Mouse (Mus musculus): ENCODE measurements around the gene Tirap. TPM values are rescaled to one million over a fixed set of nuclear protein-coding genes. Genes with fewer than 3 reads are reported as not detected.

Gene Tirap
- polyA plus RNA-seq (2016; fragmentation: Nextera tagmentation; extraction: Ambion mirVana), result 11.7 and 11.9 TPM in 2 replicates

DNA sequence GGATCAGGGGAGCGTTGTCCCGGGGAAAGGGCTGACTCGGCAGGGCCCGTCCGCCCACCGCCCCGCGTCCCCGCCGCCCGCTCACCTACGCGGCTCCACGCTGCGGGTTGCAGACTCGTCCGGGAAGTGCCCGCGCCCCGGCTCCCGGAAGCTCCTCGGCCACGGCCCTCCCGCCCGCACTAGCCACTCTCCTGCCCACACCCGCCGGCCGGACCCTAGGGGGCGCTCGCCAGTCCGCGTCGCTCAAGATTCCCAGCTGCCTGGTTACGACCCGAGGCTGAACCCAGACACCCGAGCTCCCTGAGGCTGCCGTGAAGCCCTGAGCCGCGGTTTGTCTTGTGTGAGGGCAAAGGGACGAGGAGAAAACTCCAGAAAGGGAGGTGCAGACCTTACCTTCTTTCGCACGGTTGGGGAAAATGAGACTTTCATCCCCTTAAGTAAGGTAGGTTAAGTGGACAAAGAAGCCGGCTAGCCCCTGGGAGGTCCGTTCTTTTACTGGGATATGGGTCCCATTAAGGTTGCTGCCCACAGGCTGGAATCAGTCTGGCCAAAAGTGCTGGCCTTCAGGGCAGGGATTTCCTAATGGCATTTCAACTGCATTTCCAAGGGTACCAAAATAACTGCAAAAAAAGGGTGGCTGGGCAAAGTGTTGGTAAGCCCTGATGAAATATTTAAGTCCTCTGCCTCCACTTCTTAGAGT, at the start of gene Tirap, which contains the start of gene Srpr:
Gene Tirap (minus strand): TSS at position 520 of the 700 bp plus-strand sequence.
Gene Srpr (plus strand): TSS at position 404 of the 700 bp plus-strand sequence.
- Histone ChIP-seq H3K27me3 (no peaks in the 10 kb centered on the region), H3K9me3 (no peaks in the 10 kb centered on the region), H3K4me2 (peak within 1 kb of the TSS; percentile 76), H3K4me3 (replicated peaks) (peak within 1 kb of the TSS; percentile 60), H3K36me3 (replicated peaks) (peaks cover 9% of the 10 kb centered on the region), H3K9ac (peak within 1 kb of the TSS; percentile 71), H3K4me1 (peaks cover 21% of the 10 kb centered on the region), H3K27ac (0 out of 2 replicates have a peak within 1 kb of the TSS, but pooled peaks have one; percentile 43)
- peak; percentile 94 for ATAC-seq (ENCODE audit: low FRiP score)
- under 1% methylated on average over 43 of the region's 44 CpGs for WGBS

DNA sequence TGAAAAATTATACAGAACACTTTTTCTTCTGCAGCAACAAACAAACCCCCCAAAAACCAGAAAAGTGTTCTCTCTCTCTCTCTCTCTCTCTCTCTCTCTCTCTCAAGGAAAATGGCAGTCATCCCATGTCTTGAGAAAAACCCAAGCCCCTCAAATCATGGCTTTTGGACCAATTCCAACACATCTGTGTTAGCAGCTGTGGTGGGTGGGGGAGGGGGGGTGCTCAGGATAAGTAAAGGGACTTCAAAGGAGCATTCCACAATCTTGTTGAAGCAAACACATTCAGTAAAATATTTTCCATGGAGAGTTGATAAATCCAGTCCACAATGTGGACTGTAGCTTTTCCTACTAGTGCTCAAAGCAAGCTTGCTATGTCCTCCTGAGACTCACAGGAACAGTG, 49.4 kb upstream of the Tirap start:
- Histone ChIP-seq H3K4me1 (no peaks in the 10 kb centered on the region), H3K9me3 (no peaks in the 10 kb centered on the region), H3K27ac (no peak overlapping the region), H3K4me3 (replicated peaks) (no peak overlapping the region), H3K27me3 (no peaks in the 10 kb centered on the region), H3K36me3 (replicated peaks) (0 out of 2 replicates have a peak, but pooled peaks cover 3% of the 10 kb centered on the region), H3K9ac (no peak overlapping the region), H3K4me2 (no peak overlapping the region)
- no peak for ATAC-seq (ENCODE audit: low FRiP score)

DNA sequence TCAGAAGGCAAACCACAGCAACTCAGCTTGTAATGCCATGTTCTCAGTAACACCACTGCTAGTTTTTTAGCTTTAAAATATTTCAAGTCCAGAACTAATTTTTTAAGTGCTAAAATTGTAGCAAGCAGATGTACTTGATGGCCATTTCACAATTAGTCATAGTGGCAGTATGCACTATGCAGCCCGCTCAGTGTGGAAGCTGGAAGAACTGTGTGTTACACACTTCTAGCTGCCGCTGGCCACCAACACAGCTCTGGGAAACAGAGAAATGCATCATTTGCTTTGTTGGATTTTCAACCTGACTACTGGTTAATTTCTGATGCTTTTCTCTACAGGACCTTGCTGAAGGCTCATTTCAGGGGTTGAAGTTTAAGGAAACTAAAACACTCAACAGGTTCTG, 47.3 kb upstream of the Tirap start:
- H3K36me3 ChIP-seq (replicated peaks), result peaks cover 4% of the 10 kb centered on the region; the same call in 1 of the 2 replicates
- no peaks in the 10 kb centered on the region for H3K4me1 ChIP-seq
- no peak overlapping the region for H3K9ac ChIP-seq
- H3K27ac ChIP-seq, result no peak overlapping the region
- no peak overlapping the region for H3K4me2 ChIP-seq
- no peaks in the 10 kb centered on the region for H3K27me3 ChIP-seq
- H3K9me3 ChIP-seq, result no peaks in the 10 kb centered on the region
- H3K4me3 ChIP-seq (replicated peaks), result no peak overlapping the region
- WGBS, result over 99% methylated on average over 2 of the region's 2 CpGs
- no peak for ATAC-seq (ENCODE audit: low FRiP score)

DNA sequence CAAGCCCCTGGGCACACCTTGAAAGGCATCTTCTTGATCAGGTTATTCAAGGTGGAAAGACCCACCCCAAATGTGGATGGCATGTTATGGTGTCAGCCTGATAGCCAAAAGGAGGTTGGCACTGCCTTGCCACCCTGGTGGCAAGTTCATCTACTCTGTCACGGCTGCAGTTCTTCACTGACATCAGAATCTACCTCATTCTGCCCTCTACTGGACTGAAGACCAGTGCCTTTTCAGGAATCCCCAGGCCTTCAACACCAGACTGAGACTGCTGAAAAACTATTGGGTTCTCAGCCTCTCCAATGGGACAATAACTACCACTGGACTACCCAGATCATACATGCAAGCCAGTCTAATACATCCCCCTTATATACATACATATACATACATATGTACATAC, 39.6 kb upstream of the Tirap start:
- H3K4me1 ChIP-seq, result no peaks in the 10 kb centered on the region
- H3K9me3 ChIP-seq, result no peaks in the 10 kb centered on the region
- 83% methylated on average over 1 of the region's 1 CpGs for WGBS
- no peak overlapping the region for H3K27ac ChIP-seq
- H3K36me3 ChIP-seq (replicated peaks), result peaks cover 10% of the 10 kb centered on the region
- no peaks in the 10 kb centered on the region for H3K27me3 ChIP-seq
- ATAC-seq (ENCODE audit: low FRiP score), result no peak
- H3K4me3 ChIP-seq (replicated peaks), result no peak overlapping the region
- H3K4me2 ChIP-seq, result no peak overlapping the region
- no peak overlapping the region for H3K9ac ChIP-seq

DNA sequence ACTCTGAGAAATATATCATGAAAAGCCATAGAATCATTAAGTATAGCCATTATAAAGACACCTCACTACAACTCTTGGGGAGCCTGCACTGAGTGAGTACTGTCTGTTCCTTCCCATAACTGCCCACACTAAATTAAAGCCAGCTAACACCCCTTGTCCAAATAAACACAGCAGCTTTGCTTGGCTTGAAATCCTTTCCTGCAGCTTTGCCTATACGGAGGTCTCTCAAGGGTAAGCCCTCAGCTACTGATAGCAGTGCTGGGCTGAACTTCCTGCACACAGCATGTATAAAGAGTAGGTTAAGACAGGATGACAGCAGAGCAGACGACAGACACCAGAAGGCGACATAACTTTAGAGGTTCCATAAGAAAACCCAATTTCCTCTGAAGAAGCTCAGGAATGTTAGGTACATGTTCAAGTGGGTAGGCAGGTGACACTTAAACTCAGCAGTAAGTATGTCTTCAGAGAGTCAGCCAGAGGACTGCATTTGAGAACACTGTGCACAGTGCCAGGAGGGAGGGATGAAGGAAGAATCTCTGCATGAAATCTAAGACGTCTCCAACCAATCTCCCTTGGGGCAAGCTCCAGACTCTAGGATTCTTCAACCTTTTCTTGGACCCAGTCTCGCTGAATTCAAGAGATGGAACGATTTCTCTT, 39.0 kb upstream of the Tirap start:
- H3K27ac ChIP-seq, result no peak overlapping the region
- H3K4me1 ChIP-seq, result no peaks in the 10 kb centered on the region
- H3K4me3 ChIP-seq (replicated peaks), result no peak overlapping the region
- 92% methylated on average over 6 of the region's 6 CpGs for WGBS
- ATAC-seq (ENCODE audit: low FRiP score), result no peak
- peaks cover 14% of the 10 kb centered on the region for H3K36me3 ChIP-seq (replicated peaks)
- H3K27me3 ChIP-seq, result no peaks in the 10 kb centered on the region
- H3K9ac ChIP-seq, result no peak overlapping the region
- H3K9me3 ChIP-seq, result no peaks in the 10 kb centered on the region
- H3K4me2 ChIP-seq, result no peak overlapping the region

DNA sequence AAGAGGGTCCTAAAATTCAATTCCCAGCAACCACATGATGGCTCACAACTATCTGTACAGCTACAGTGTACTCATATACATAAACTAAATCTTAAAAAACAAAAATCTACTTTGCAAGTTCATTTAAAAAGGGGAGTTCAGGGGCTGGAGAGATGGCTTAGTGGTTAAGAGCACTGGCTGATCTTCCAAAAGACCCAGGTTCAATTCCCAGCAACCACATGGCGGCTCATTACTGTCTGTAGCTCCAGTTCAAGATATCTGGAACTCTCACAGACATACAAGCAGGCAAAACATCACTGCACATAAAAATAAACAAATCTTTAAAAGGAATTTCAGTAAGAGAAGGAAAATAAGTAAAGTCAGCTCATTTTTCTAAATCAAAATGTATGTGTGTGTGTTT, 38.3 kb upstream of the Tirap start:
- no peak overlapping the region for H3K4me3 ChIP-seq (replicated peaks)
- no peak overlapping the region for H3K4me2 ChIP-seq
- 94% methylated on average over 1 of the region's 1 CpGs for WGBS
- H3K4me1 ChIP-seq, result no peaks in the 10 kb centered on the region
- H3K9me3 ChIP-seq, result no peaks in the 10 kb centered on the region
- peaks cover 18% of the 10 kb centered on the region for H3K36me3 ChIP-seq (replicated peaks)
- no peak overlapping the region for H3K9ac ChIP-seq
- H3K27me3 ChIP-seq, result no peaks in the 10 kb centered on the region
- no peak for ATAC-seq (ENCODE audit: low FRiP score)
- no peak overlapping the region for H3K27ac ChIP-seq

DNA sequence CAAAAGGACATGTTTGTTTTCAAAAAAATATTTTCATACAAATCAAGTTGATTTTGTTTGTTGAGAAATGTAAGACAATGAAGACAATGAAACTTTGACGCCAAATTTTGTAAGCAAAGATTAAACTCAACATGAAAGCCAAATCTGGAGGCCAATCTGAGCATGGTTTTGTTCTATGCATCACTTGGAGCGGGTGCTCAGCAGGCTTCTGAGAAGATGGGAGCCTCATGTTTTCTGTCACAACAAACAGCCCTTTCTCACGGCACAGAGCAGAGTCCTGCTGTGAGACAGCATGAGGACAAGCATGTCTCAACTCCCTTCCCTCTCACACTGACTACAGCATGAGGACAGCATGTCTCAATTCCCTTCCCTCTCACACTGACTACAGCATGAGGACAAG, 35.9 kb upstream of the Tirap start:
- Histone ChIP-seq H3K9ac (no peak overlapping the region), H3K4me3 (replicated peaks) (no peak overlapping the region), H3K36me3 (replicated peaks) (peaks cover 28% of the 10 kb centered on the region), H3K27me3 (no peaks in the 10 kb centered on the region), H3K27ac (no peak overlapping the region), H3K4me1 (no peaks in the 10 kb centered on the region), H3K4me2 (no peak overlapping the region), H3K9me3 (no peaks in the 10 kb centered on the region)
- ATAC-seq (ENCODE audit: low FRiP score), result no peak
- WGBS, result 58% methylated on average over 3 of the region's 3 CpGs

DNA sequence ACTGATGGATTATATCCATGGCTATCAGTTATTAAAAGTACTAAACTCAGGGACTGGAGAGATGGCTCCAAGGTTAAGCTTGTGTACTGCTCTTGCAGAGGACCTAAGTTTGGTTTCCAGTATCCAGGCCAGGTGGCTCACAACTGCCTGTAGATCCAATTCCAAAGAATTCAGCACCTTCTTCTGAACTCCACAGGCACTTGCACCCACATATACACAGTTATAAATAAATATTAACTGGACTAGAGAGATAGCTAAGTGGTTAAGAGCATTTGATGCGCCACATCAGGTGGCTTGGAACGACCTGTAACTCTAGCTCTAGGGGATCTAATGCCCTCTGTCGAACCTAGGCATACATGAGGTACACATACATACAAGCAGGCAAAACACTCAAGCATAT, 28.6 kb upstream of the Tirap start:
- 93% methylated on average over 3 of the region's 3 CpGs for WGBS
- no peak for ATAC-seq (ENCODE audit: low FRiP score)
- Histone ChIP-seq H3K4me1 (no peaks in the 10 kb centered on the region), H3K4me2 (no peak overlapping the region), H3K4me3 (replicated peaks) (no peak overlapping the region), H3K36me3 (replicated peaks) (peaks cover 36% of the 10 kb centered on the region), H3K9ac (no peak overlapping the region), H3K27me3 (no peaks in the 10 kb centered on the region), H3K27ac (no peak overlapping the region), H3K9me3 (no peaks in the 10 kb centered on the region)

DNA sequence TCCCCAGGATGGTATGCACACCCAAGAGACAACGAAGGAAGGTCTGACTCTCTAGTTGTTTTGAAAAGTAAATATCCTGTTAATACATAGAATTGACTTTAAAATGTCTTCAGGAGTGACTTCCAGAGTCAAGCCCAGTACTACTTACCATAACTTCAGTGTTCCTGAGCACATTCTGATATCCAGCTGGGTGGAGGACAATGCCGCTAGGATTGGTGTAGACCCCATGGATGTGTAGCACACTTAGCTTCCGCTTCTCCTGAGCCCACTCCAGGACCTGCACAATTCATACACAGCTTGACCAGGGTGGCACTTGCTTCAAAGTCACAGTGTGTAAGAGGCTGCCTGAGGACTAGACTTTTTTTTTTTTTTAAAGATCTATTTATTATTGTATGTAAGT, 23.4 kb upstream of the Tirap start:
- H3K4me2 ChIP-seq, result no peak overlapping the region
- no peaks in the 10 kb centered on the region for H3K4me1 ChIP-seq
- no peak for ATAC-seq (ENCODE audit: low FRiP score)
- H3K9me3 ChIP-seq, result no peaks in the 10 kb centered on the region
- H3K36me3 ChIP-seq (replicated peaks), result peaks cover 59% of the 10 kb centered on the region
- H3K9ac ChIP-seq, result no peak overlapping the region
- H3K27ac ChIP-seq, result no peak overlapping the region
- WGBS, result 93% methylated on average over 3 of the region's 3 CpGs
- H3K27me3 ChIP-seq, result no peaks in the 10 kb centered on the region
- no peak overlapping the region for H3K4me3 ChIP-seq (replicated peaks)

DNA sequence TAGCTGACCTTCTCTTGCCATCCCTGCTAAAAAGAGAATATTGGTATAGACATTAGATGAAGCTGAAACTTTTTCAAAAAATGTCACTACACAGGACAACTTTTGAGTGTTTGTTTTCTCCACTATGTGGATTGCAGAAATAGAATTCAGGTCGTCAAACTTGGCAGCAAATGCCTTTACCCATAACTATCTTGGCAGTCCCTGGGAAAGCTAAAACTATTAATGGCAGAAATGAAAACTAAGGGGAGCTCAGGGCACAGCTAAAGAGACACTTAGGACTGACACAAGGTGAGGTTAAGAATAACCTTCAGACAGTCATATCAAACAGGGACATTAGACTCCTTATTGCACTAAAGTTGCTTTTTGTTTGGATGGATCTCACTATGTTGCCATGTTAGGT, 17.9 kb upstream of the Tirap start:
- WGBS, result 77% methylated on average over 1 of the region's 1 CpGs
- Histone ChIP-seq H3K36me3 (replicated peaks) (peaks cover 84% of the 10 kb centered on the region), H3K27me3 (no peaks in the 10 kb centered on the region), H3K4me3 (replicated peaks) (no peak overlapping the region), H3K4me2 (no peak overlapping the region), H3K9me3 (no peaks in the 10 kb centered on the region), H3K4me1 (no peaks in the 10 kb centered on the region), H3K27ac (no peak overlapping the region), H3K9ac (no peak overlapping the region)
- no peak for ATAC-seq (ENCODE audit: low FRiP score)

DNA sequence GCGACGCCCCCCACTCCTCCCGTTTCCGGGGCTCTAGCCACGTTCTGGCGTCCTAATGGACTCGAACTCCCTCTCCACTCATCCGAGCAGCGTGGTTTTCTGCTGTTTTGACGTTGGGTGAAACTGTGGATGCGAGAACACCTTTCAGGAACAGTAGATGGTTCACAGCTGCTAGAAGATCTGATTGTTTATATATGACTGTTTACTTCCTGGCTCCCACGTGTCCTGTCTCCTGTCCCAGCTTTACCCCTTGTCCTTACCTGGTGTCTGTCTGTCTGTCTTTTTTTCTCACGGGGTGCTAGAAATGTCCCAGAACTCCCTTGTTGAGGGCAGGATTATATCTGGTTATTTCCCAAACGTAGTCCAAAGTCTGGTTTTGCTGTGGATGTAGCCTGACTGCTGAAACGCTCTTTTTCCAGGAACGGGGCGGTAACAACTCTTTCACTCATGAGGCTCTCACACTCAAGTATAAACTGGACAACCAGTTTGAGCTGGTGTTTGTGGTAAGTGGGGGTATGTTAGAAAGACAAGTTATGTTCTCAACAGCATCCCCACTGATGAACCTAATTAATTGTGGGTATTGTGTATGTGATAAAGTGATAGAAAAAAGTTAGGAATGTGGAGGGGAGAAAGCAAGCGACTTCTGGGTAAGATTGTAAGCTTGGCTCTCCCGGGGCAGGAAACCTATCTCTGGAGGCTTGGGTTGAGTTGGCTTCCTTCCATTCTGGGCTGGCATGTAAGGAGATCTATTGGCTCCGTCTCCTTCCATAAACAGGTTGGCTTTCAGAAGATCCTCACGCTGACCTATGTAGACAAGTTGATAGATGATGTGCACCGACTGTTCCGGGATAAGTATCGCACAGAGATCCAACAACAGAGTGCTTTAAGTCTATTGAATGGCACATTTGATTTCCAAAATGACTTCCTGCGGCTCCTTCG, 11.8 kb upstream of the Tirap start:
- no peak for ATAC-seq (ENCODE audit: low FRiP score)
- Histone ChIP-seq H3K27me3 (no peaks in the 10 kb centered on the region), H3K36me3 (replicated peaks) (peaks cover 57% of the 10 kb centered on the region), H3K27ac (peak overlapping the region; percentile 65; the same call in 1 of the 2 replicates), H3K4me2 (peak overlapping the region; percentile 73), H3K9me3 (no peaks in the 10 kb centered on the region), H3K9ac (peak overlapping the region; percentile 82), H3K4me1 (peaks cover 18% of the 10 kb centered on the region), H3K4me3 (replicated peaks) (peak overlapping the region; percentile 67)
- 36% methylated on average over 26 of the region's 26 CpGs for WGBS

Data from forebrain, embryonic 12.5 days (tissue).